Mouse (Mus musculus) forebrain, embryonic 11.5 days (tissue): ENCODE data around the gene Rps6ka3. TPM values are rescaled to one million over a fixed set of nuclear protein-coding genes. Genes with fewer than 3 reads are reported as not detected.
A peak's percentile ranks its signal among the peaks of the same experiment; 100 is the strongest.

ENCODE experiments used
- ATAC-seq: fragments of 200-750 bp; cut with Nextera tagmentation; replicated peaks from 2 replicates; pipeline ENCODE4 v1.8.0; 2017; ENCODE audit warnings: moderate TSS enrichment; ENCODE audit not compliant: low FRiP score
- DNase-seq: peaks from one replicate; pipeline ENCODE4 v3.0.0-alpha.2; 2017; ENCODE audit warnings: low spot score
- H3K27ac ChIP-seq: fragments of 300-500 bp; sonication (generic); 2 replicates; pipeline ENCODE4 v1.5.1; 2014; ENCODE audit warnings: low read depth, low read length
- H3K27me3 ChIP-seq: fragments of 300-500 bp; sonication (generic); 2 replicates; pipeline ENCODE4 v1.6.1; 2014; ENCODE audit warnings: mild to moderate bottlenecking, low read length, mixed read lengths; ENCODE audit not compliant: control insufficient read depth, insufficient read depth
- H3K36me3 ChIP-seq: fragments of 300-500 bp; sonication (generic); 2 replicates; pipeline ENCODE4 v1.6.1; 2014; ENCODE audit warnings: mild to moderate bottlenecking, low read length, moderate library complexity, mixed read lengths; ENCODE audit not compliant: control insufficient read depth, insufficient read depth
- H3K4me1 ChIP-seq: fragments of 300-500 bp; sonication (generic); replicated peaks from 2 replicates; pipeline ENCODE4 v1.6.1; 2014; ENCODE audit warnings: low read length, mixed read lengths; ENCODE audit not compliant: control insufficient read depth, insufficient read depth
- H3K4me2 ChIP-seq: fragments of 300-500 bp; sonication (generic); 2 replicates; pipeline ENCODE4 v1.6.1; 2014; ENCODE audit warnings: low read depth, mild to moderate bottlenecking, low read length, moderate library complexity, mixed read lengths; ENCODE audit not compliant: severe bottlenecking
- H3K4me3 ChIP-seq: fragments of 300-500 bp; sonication (generic); 2 replicates; pipeline ENCODE4 v1.5.1; 2014; ENCODE audit warnings: low read depth, low read length
- H3K9ac ChIP-seq: fragments of 300-500 bp; sonication (generic); 2 replicates; pipeline ENCODE4 v1.6.1; 2014; ENCODE audit warnings: low read length
- H3K9me3 ChIP-seq: fragments of 300-500 bp; sonication (generic); 2 replicates; pipeline ENCODE4 v1.6.1; 2016; ENCODE audit warnings: low read length, mixed read lengths; ENCODE audit not compliant: control insufficient read depth
- WGBS: fragments of 180-500 bp; shearing (Covaris S2); extraction: QIAGEN DNeasy Blood & Tissue Kit; methylation state at CpG from one replicate; pipeline ENCODE4 v1.1.7; 2014; 5-methylcytosine and 5-hydroxymethylcytosine counted together
- polyA plus RNA-seq: library from polyadenylated mRNA; unstranded; fragments of >200 nt; fragmentation: Nextera tagmentation; extraction: Ambion mirVana; gene quantifications from 2 replicates; pipeline ENCODE4 v1.2.1, GENCODE M21; 2014

Gene Rps6ka3
- polyA plus RNA-seq, 1 experiment from 2014 or later = 5.3 TPM

DNA sequence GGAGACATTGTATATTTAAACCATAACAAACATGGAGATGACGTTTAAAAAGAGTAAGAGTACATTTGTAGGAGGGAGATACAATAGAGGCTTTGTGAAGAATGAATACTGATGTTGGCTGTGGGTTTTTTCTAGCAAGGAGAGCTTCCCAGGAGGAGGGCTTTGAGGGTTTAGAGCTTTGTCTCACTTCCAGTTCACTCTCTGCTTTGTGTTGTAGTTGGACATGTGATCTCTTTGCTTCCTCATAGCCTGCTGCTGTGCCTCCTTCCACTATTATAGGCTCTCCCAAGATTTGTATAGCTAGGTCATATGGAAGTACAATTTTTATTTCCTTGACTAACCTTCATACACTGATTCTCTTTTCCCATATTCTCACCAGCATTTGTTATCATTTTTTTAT is 27.2 kb downstream of the Rps6ka3 start:
- H3K4me3 ChIP-seq = no peak overlapping the region
- no peak overlapping the region for H3K9ac ChIP-seq
- ATAC-seq (no peak), DNase-seq (no peak)
- H3K27ac ChIP-seq = no peak overlapping the region
- H3K36me3 ChIP-seq = no peaks in the 10 kb centered on the region
- H3K27me3 ChIP-seq = no peaks in the 10 kb centered on the region
- no peaks in the 10 kb centered on the region for H3K9me3 ChIP-seq
- no peak overlapping the region for H3K4me2 ChIP-seq
- WGBS = 22% methylated on average over 1 of the region's 1 CpGs
- H3K4me1 ChIP-seq = no peaks in the 10 kb centered on the region

GRCm38 (mm10) chrX:159254001-159254884 is 44.1 kb downstream of the Rps6ka3 start:
- H3K4me3 ChIP-seq = peak overlapping the region; percentile 58
- 29% methylated on average over 25 of the region's 27 CpGs for WGBS
- DNase-seq (peak; percentile 52), ATAC-seq (no peak)
- no peaks in the 10 kb centered on the region for H3K36me3 ChIP-seq
- H3K9ac ChIP-seq = no peak overlapping the region; the same call in 1 of the 2 replicates
- H3K4me2 ChIP-seq = peak overlapping the region; percentile 50
- no peaks in the 10 kb centered on the region for H3K4me1 ChIP-seq
- no peaks in the 10 kb centered on the region for H3K27me3 ChIP-seq
- no peak overlapping the region for H3K27ac ChIP-seq
- no peaks in the 10 kb centered on the region for H3K9me3 ChIP-seq

DNA sequence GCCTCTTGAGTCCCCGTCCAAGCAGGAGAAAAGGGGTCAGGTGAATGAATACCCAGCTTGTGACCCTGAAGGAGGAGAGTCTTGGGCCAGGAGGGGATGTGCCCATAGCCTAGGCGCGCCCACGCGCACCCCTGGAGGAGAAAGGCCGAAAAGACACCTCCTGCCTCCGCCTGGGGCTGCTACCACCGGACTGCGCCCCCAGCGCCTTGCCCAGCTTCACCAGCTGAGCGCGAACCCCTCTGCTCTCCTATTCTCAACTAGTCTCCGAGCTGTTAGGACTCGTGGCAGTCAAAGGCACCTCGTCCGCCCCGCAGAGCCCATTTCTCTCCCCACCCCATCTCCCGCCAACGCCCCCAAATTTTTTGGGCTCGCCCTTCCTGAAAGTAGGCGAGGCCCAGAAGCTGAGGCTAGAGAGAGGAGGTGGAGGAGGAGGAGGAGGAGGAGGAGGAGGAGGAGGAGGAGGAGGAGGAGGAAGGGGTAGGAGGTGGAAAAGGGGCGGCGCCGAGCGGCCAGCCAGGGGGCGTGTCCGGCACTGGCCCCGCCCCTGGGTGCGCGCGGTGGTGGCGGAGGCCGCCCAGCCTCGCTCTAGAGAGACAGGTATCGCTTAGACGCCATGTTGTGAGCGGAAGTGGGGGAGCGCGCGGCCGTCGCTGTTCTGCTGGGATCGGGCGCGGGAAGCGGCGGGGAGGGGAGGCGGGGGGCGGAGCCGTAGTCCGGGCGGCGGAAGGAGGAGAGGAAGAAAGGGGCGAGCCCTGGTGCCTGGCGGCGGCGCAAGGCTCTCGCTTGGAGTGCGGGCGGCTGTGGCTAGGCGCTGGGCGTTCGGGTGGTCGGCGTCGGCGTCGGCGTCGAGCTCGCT is 45.2 kb downstream of the Rps6ka3 start:
- 17% methylated on average over 34 of the region's 71 CpGs for WGBS
- H3K27ac ChIP-seq = peak overlapping the region; percentile 81

GRCm38 (mm10) chrX:159256040-159256852 is 46.1 kb downstream of the Rps6ka3 start:
- Histone ChIP-seq H3K9ac (peak overlapping the region; percentile 67), H3K27me3 (no peaks in the 10 kb centered on the region), H3K4me3 (peak overlapping the region; percentile 58), H3K4me2 (peak overlapping the region; percentile 54), H3K27ac (peak overlapping the region; percentile 81), H3K4me1 (no peaks in the 10 kb centered on the region), H3K36me3 (no peaks in the 10 kb centered on the region), H3K9me3 (no peaks in the 10 kb centered on the region)
- 20% methylated on average over 36 of the region's 57 CpGs for WGBS
- peak; percentile 58 for DNase-seq
- ATAC-seq = peak; percentile 54

More for the DNA sequence above, 45.2 kb downstream of the Rps6ka3 start:
- Histone ChIP-seq H3K36me3 (no peaks in the 10 kb centered on the region), H3K9ac (peak overlapping the region; percentile 67), H3K27me3 (no peaks in the 10 kb centered on the region), H3K4me1 (no peaks in the 10 kb centered on the region), H3K4me3 (peak overlapping the region; percentile 58), H3K9me3 (no peaks in the 10 kb centered on the region), H3K4me2 (peak overlapping the region; percentile 50)
- ATAC-seq (peak; percentile 95), DNase-seq (peak; percentile 93)

GRCm38 (mm10) chrX:159256921-159257421 is 46.9 kb downstream of the Rps6ka3 start:
- no peaks in the 10 kb centered on the region for H3K9me3 ChIP-seq
- DNase-seq = peak; percentile 58
- H3K4me1 ChIP-seq = no peaks in the 10 kb centered on the region
- 16% methylated on average over 20 of the region's 20 CpGs for WGBS
- H3K4me2 ChIP-seq = peak overlapping the region; percentile 54
- ATAC-seq = no peak
- H3K4me3 ChIP-seq = peak overlapping the region; percentile 58
- H3K27me3 ChIP-seq = no peaks in the 10 kb centered on the region
- no peak overlapping the region for H3K27ac ChIP-seq
- H3K9ac ChIP-seq = peak overlapping the region; percentile 67
- no peaks in the 10 kb centered on the region for H3K36me3 ChIP-seq

- no peak overlapping the region for H3K4me3 ChIP-seq
- WGBS = 39% methylated on average over 3 of the region's 3 CpGs
- no peaks in the 10 kb centered on the region for H3K36me3 ChIP-seq
- no peak overlapping the region for H3K27ac ChIP-seq
- H3K9me3 ChIP-seq = no peaks in the 10 kb centered on the region
- no peaks in the 10 kb centered on the region for H3K27me3 ChIP-seq
- no peak overlapping the region for H3K9ac ChIP-seq
- no peak for DNase-seq
- no peak for ATAC-seq
- H3K4me1 ChIP-seq = no peaks in the 10 kb centered on the region
- no peak overlapping the region for H3K4me2 ChIP-seq
Measured at GRCm38 (mm10) chrX:159264681-159265080, 54.6 kb downstream of the Rps6ka3 start.

DNA sequence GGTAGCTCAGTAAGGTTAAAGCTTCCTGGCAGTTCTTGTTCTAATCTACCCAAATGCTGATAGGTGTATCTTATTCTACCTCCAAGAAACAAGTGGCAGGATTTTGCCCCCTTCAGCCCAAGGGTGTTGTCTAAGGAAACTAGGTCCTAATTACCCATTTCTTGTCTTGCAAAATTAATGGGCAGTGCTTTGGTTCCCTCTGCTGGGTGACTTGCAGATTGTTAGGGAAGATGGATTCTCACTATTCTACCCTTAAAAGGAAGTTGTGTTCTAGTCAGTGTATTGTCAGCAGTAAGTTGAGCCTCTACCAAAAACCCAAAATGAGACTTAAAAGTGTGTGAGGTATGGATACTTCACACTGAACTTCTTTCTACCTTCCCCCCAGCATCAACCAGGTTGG is 59.0 kb downstream of the Rps6ka3 start:
- ATAC-seq (no peak), DNase-seq (no peak)
- no peak overlapping the region for H3K27ac ChIP-seq
- no peaks in the 10 kb centered on the region for H3K4me1 ChIP-seq
- H3K27me3 ChIP-seq = no peaks in the 10 kb centered on the region
- no peaks in the 10 kb centered on the region for H3K36me3 ChIP-seq
- no peak overlapping the region for H3K4me3 ChIP-seq
- no peak overlapping the region for H3K9ac ChIP-seq
- H3K9me3 ChIP-seq = no peaks in the 10 kb centered on the region
- no peak overlapping the region for H3K4me2 ChIP-seq

DNA sequence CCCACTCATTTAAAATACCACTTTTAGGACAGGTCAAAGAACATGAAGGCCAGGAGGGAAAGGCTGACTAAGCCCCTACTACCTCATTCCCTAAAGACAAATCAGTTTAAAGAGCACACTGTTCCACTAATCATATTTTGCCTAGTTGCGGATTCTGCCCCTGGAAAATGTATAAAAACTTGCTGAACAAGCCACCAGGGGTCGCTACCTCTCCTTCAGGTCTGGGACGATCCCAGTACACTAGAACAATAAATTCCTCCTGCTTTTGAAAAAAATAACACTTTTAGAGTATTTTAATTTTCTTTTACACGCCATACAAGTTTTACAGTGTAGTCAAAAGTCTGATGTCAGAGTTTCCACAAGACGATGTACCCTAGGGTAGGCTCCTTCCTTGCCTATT is 76.7 kb downstream of the Rps6ka3 start:
- DNase-seq (no peak), ATAC-seq (no peak)
- H3K9me3 ChIP-seq = no peaks in the 10 kb centered on the region
- no peak overlapping the region for H3K27ac ChIP-seq
- H3K4me1 ChIP-seq = no peaks in the 10 kb centered on the region
- WGBS = 72% methylated on average over 5 of the region's 5 CpGs
- no peak overlapping the region for H3K4me2 ChIP-seq
- no peak overlapping the region for H3K4me3 ChIP-seq
- H3K9ac ChIP-seq = no peak overlapping the region
- H3K36me3 ChIP-seq = no peaks in the 10 kb centered on the region
- H3K27me3 ChIP-seq = no peaks in the 10 kb centered on the region
